Mouse (Mus musculus) ovary, postnatal 10 days (tissue): ENCODE measurements around the gene 1700021F05Rik.
"Not testable (repeated sequence)": the region's sequence is repeated elsewhere in the genome, so short reads cannot be mapped to it uniquely, and the experiment has no call there.

Experiments
- DNase-seq: peaks from one replicate; pipeline ENCODE4 v3.0.0; 2022; ENCODE audit warnings: low spot score

1700021F05Rik gene

GRCm38 (mm10) chr10:43538831-43539230 is 2.0 kb downstream of the 1700021F05Rik start:
- no peak for DNase-seq

- DNase-seq: no peak
Measured at GRCm38 (mm10) chr10:43537652-43538051, 3.1 kb downstream of the 1700021F05Rik start.

- DNase-seq: no peak
Measured at GRCm38 (mm10) chr10:43534382-43534781, 6.4 kb downstream of the 1700021F05Rik start.

GRCm38 (mm10) chr10:43527283-43528269 is 13.2 kb downstream of the 1700021F05Rik start:
- no peak for DNase-seq

GRCm38 (mm10) chr10:43523931-43524330 is 16.9 kb downstream of the 1700021F05Rik start, which contains the start of gene Gm9803:
Gene Gm9803, plus strand, starts transcription at chr10:43524084.
- not testable (repeated sequence) for DNase-seq

- DNase-seq: no peak
Measured at GRCm38 (mm10) chr10:43519977-43520376, 20.8 kb downstream of the 1700021F05Rik start.

GRCm38 (mm10) chr10:43518368-43518767 is 22.4 kb downstream of the 1700021F05Rik start:
- DNase-seq: no peak

GRCm38 (mm10) chr10:43517836-43518235 is 23.0 kb downstream of the 1700021F05Rik start:
- DNase-seq: peak; percentile 10

- DNase-seq: no peak
Measured at GRCm38 (mm10) chr10:43516992-43517660, 23.7 kb downstream of the 1700021F05Rik start.

- DNase-seq: no peak
Measured at GRCm38 (mm10) chr10:43512976-43513375, 27.8 kb downstream of the 1700021F05Rik start.

GRCm38 (mm10) chr10:43509228-43509627 is 31.6 kb downstream of the 1700021F05Rik start:
- DNase-seq: no peak

- DNase-seq: no peak
Measured at GRCm38 (mm10) chr10:43507051-43507450, 33.7 kb downstream of the 1700021F05Rik start.

GRCm38 (mm10) chr10:43504291-43504690 is 36.5 kb downstream of the 1700021F05Rik start:
- DNase-seq: no peak

- no peak for DNase-seq
Measured at GRCm38 (mm10) chr10:43502599-43502998, 38.2 kb downstream of the 1700021F05Rik start.

GRCm38 (mm10) chr10:43490846-43491245 is 49.9 kb downstream of the 1700021F05Rik start:
- DNase-seq: no peak

- no peak for DNase-seq
Measured at GRCm38 (mm10) chr10:43490034-43490433, 50.8 kb downstream of the 1700021F05Rik start.

- DNase-seq: no peak
Measured at GRCm38 (mm10) chr10:43489550-43489949, 51.2 kb downstream of the 1700021F05Rik start.

GRCm38 (mm10) chr10:43489139-43489538 is 51.7 kb downstream of the 1700021F05Rik start:
- no peak for DNase-seq

- DNase-seq: no peak
Measured at GRCm38 (mm10) chr10:43488258-43488657, 52.5 kb downstream of the 1700021F05Rik start.

- DNase-seq: no peak
Measured at GRCm38 (mm10) chr10:43487441-43488010, 53.3 kb downstream of the 1700021F05Rik start.

GRCm38 (mm10) chr10:43485751-43486268 is 55.0 kb downstream of the 1700021F05Rik start:
- no peak for DNase-seq

GRCm38 (mm10) chr10:43483426-43483995 is 57.3 kb downstream of the 1700021F05Rik start:
- no peak for DNase-seq
